Mouse (Mus musculus) ES-Bruce4 (cell line): Measurements from ENCODE around the gene Hivep2. TPM values are rescaled to one million over a fixed set of nuclear protein-coding genes. Genes with fewer than 3 reads are reported as not detected.

Source experiments
- H3K27ac ChIP-seq: 2 replicates; pipeline ENCODE4 v1.5.1; 2012; ENCODE audit warnings: low read length, inconsistent platforms; ENCODE audit not compliant: insufficient read depth
- H3K27me3 ChIP-seq: 2 replicates; pipeline ENCODE4 v1.6.1; 2012; ENCODE audit warnings: mild to moderate bottlenecking, low read length, inconsistent platforms; ENCODE audit not compliant: control insufficient read depth, poor library complexity, insufficient read depth, severe bottlenecking
- H3K36me3 ChIP-seq: 2 replicates; pipeline ENCODE4 v1.6.1; 2012; ENCODE audit warnings: inconsistent platforms, mild to moderate bottlenecking, low read length, moderate library complexity; ENCODE audit not compliant: control insufficient read depth, poor library complexity, insufficient read depth, severe bottlenecking
- H3K4me1 ChIP-seq: one replicate; pipeline ENCODE4 v1.8.1; 2011; ENCODE audit warnings: low read length; ENCODE audit not compliant: control insufficient read depth, insufficient read depth
- H3K4me3 ChIP-seq: 2 replicates; pipeline ENCODE4 v1.5.1; 2011; ENCODE audit warnings: low read depth, mild to moderate bottlenecking, low read length
- H3K9ac ChIP-seq: 2 replicates; pipeline ENCODE4 v1.6.1; 2012; ENCODE audit warnings: low read depth, mild to moderate bottlenecking, inconsistent platforms; ENCODE audit not compliant: poor library complexity, severe bottlenecking
- H3K9me3 ChIP-seq: replicated peaks from 2 replicates; pipeline ENCODE4 v1.6.1; 2012; ENCODE audit warnings: mild to moderate bottlenecking, low read length, inconsistent platforms; ENCODE audit not compliant: control insufficient read depth, poor library complexity, insufficient read depth, severe bottlenecking
- CTCF ChIP-seq: IDR thresholded peaks from one replicate; pipeline ENCODE4 v1.8.1; 2011; ENCODE audit warnings: low read depth, low read length
- EP300 ChIP-seq: IDR thresholded peaks from 2 replicates; pipeline ENCODE4 v1.6.1; 2011; ENCODE audit warnings: low read depth, low read length; ENCODE audit not compliant: insufficient read depth
- POLR2A ChIP-seq: IDR thresholded peaks from one replicate; pipeline ENCODE4 v1.8.1; 2011; ENCODE audit warnings: low read length; ENCODE audit not compliant: insufficient read depth
- polyA plus RNA-seq: library from polyadenylated mRNA; stranded (reverse); fragments of >200 nt; gene quantifications from 2 replicates; pipeline ENCODE4 v1.2.4, GENCODE M21; 2011; ENCODE audit warnings: low read depth; ENCODE audit not compliant: missing spikeins, insufficient read depth, insufficient read length

The Hivep2 gene
- polyA plus RNA-seq, 1 experiment: 3.4 TPM

GRCm38 (mm10) chr10:13975861-13976260, 10.0 kb downstream of the Hivep2 start:
- H3K27me3 ChIP-seq: no peaks in the 10 kb centered on the region; the same call in 1 of the 2 replicates
- TF ChIP-seq POLR2A (no peak), CTCF (no peak), EP300 (no peak)
- no peaks in the 10 kb centered on the region for H3K36me3 ChIP-seq
- H3K9ac ChIP-seq: no peak overlapping the region
- H3K4me3 ChIP-seq: no peak overlapping the region
- H3K27ac ChIP-seq: no peak overlapping the region
- no peaks in the 10 kb centered on the region for H3K4me1 ChIP-seq
- H3K9me3 ChIP-seq: no peaks in the 10 kb centered on the region

- no peak for TF ChIP-seq CTCF
- H3K36me3 ChIP-seq: no peaks in the 10 kb centered on the region
- H3K9ac ChIP-seq: no peak overlapping the region
- no peaks in the 10 kb centered on the region; the same call in 1 of the 2 replicates for H3K27me3 ChIP-seq
- H3K27ac ChIP-seq: no peak overlapping the region
- H3K4me3 ChIP-seq: no peak overlapping the region
- H3K9me3 ChIP-seq: no peaks in the 10 kb centered on the region
- no peaks in the 10 kb centered on the region for H3K4me1 ChIP-seq
Measured at GRCm38 (mm10) chr10:13976267-13976666, 10.4 kb downstream of the Hivep2 start.

- peak overlapping the region; percentile 28 for H3K9ac ChIP-seq
- H3K27ac ChIP-seq: no peak overlapping the region
- H3K4me3 ChIP-seq: no peak overlapping the region
- H3K36me3 ChIP-seq: no peaks in the 10 kb centered on the region
- H3K27me3 ChIP-seq: no peaks in the 10 kb centered on the region
- no peak for TF ChIP-seq POLR2A
- no peak for TF ChIP-seq EP300
- TF ChIP-seq CTCF: no peak
- H3K9me3 ChIP-seq: no peaks in the 10 kb centered on the region
- H3K4me1 ChIP-seq: no peaks in the 10 kb centered on the region
Measured at GRCm38 (mm10) chr10:13982271-13982670, 16.4 kb downstream of the Hivep2 start.

GRCm38 (mm10) chr10:13982769-13983381, 17.0 kb downstream of the Hivep2 start:
- Histone ChIP-seq H3K9ac (peak overlapping the region; percentile 28), H3K9me3 (no peaks in the 10 kb centered on the region), H3K36me3 (no peaks in the 10 kb centered on the region), H3K4me3 (peak overlapping the region; percentile 40), H3K4me1 (no peaks in the 10 kb centered on the region), H3K27me3 (no peaks in the 10 kb centered on the region), H3K27ac (no peak overlapping the region)
- TF ChIP-seq EP300 (0 out of 2 replicates have a peak, but pooled peaks have one; percentile 4), POLR2A (no peak), CTCF (no peak)

- H3K9me3 ChIP-seq: no peaks in the 10 kb centered on the region
- H3K27me3 ChIP-seq: no peaks in the 10 kb centered on the region
- no peak overlapping the region for H3K9ac ChIP-seq
- no peak overlapping the region for H3K27ac ChIP-seq
- H3K36me3 ChIP-seq: no peaks in the 10 kb centered on the region
- no peaks in the 10 kb centered on the region for H3K4me1 ChIP-seq
- no peak overlapping the region for H3K4me3 ChIP-seq
- TF ChIP-seq POLR2A (no peak), EP300 (no peak), CTCF (no peak)
Measured at GRCm38 (mm10) chr10:13983631-13984030, 17.8 kb downstream of the Hivep2 start.

GRCm38 (mm10) chr10:13984233-13984632, 18.4 kb downstream of the Hivep2 start:
- H3K27ac ChIP-seq: no peak overlapping the region
- H3K9ac ChIP-seq: no peak overlapping the region
- no peaks in the 10 kb centered on the region for H3K27me3 ChIP-seq
- no peak overlapping the region for H3K4me3 ChIP-seq
- H3K4me1 ChIP-seq: no peaks in the 10 kb centered on the region
- no peaks in the 10 kb centered on the region for H3K9me3 ChIP-seq
- TF ChIP-seq POLR2A: no peak
- TF ChIP-seq CTCF: no peak
- no peak for TF ChIP-seq EP300
- no peaks in the 10 kb centered on the region for H3K36me3 ChIP-seq
